Mouse (Mus musculus) regulatory T cell (primary cell): ENCODE measurements around the gene Grik1.

Experiments used
- in situ Hi-C: fragments of 300-600 bp; cut with MboI, MseI; formaldehyde crosslinking; loops from one replicate; pipeline ENCODE4 v1.15.1; 2025; ENCODE audit warnings: high pct_unique_total_duplicates

The Grik1 gene

GRCm38 (mm10) chr16:87969936-87970335, 320.1 kb downstream of the Grik1 start:
- in situ Hi-C loops: no loop called here

- in situ Hi-C loops: no loop called here
Observed at GRCm38 (mm10) chr16:87961419-87961818, 328.6 kb downstream of the Grik1 start.

GRCm38 (mm10) chr16:87957449-87957848, 332.6 kb downstream of the Grik1 start:
- in situ Hi-C loops: no loop called here

GRCm38 (mm10) chr16:87956178-87956577, 333.9 kb downstream of the Grik1 start:
- in situ Hi-C loops: no loop called here

- in situ Hi-C loops: no loop called here
Observed at GRCm38 (mm10) chr16:87954715-87955441, 335.2 kb downstream of the Grik1 start.

- in situ Hi-C loops: no loop called here
Observed at GRCm38 (mm10) chr16:87953176-87953575, 336.9 kb downstream of the Grik1 start.

GRCm38 (mm10) chr16:87949881-87950280, 340.2 kb downstream of the Grik1 start:
- in situ Hi-C loops: no loop called here

GRCm38 (mm10) chr16:87948122-87948521, 341.9 kb downstream of the Grik1 start:
- in situ Hi-C loops: no loop called here

- in situ Hi-C loops: no loop called here
Observed at GRCm38 (mm10) chr16:87944318-87944717, 345.7 kb downstream of the Grik1 start.

- in situ Hi-C loops: no loop called here
Observed at GRCm38 (mm10) chr16:87942103-87942865, 347.8 kb downstream of the Grik1 start.

GRCm38 (mm10) chr16:87934685-87935084, 355.4 kb downstream of the Grik1 start:
- in situ Hi-C loops: no loop called here

GRCm38 (mm10) chr16:87931358-87931757, 358.7 kb downstream of the Grik1 start:
- in situ Hi-C loops: no loop called here

- in situ Hi-C loops: no loop called here
Observed at GRCm38 (mm10) chr16:87930519-87930918, 359.5 kb downstream of the Grik1 start.

GRCm38 (mm10) chr16:87928671-87929070, 361.4 kb downstream of the Grik1 start:
- in situ Hi-C loops: no loop called here

- in situ Hi-C loops: no loop called here
Observed at GRCm38 (mm10) chr16:87917897-87918296, 372.2 kb downstream of the Grik1 start.

GRCm38 (mm10) chr16:87917157-87917546, 372.9 kb downstream of the Grik1 start:
- in situ Hi-C loops: no loop called here

GRCm38 (mm10) chr16:87916209-87917156, 373.6 kb downstream of the Grik1 start:
- in situ Hi-C loops: no loop called here

GRCm38 (mm10) chr16:87915156-87915555, 374.9 kb downstream of the Grik1 start:
- in situ Hi-C loops: no loop called here

- in situ Hi-C loops: no loop called here
Observed at GRCm38 (mm10) chr16:87913781-87914180, 376.3 kb downstream of the Grik1 start.

GRCm38 (mm10) chr16:87911201-87911600, 378.9 kb downstream of the Grik1 start:
- in situ Hi-C loops: no loop called here

- in situ Hi-C loops: no loop called here
Observed at GRCm38 (mm10) chr16:87902049-87902448, 388.0 kb downstream of the Grik1 start.

- in situ Hi-C loops: no loop called here
Observed at GRCm38 (mm10) chr16:87901189-87901588, 388.9 kb downstream of the Grik1 start.
